Mouse (Mus musculus): ENCODE results near the gene Pltp. TPM values are rescaled to one million over a fixed set of nuclear protein-coding genes. Genes with fewer than 3 reads are reported as not detected.
"Not testable (repeated sequence)": the region's sequence is repeated elsewhere in the genome, so short reads cannot be mapped to it uniquely, and the experiment has no call there.

Pltp gene
- polyA plus RNA-seq, 1 experiment from 2014 or later, result 40.0 TPM

GRCm38 (mm10) chr2:164857842-164858553 is 487 bp upstream of the Pltp start:
- DNase-seq (ENCODE audit: extremely low spot score, low spot score), result peak; percentile 54
- H3K9me3 ChIP-seq, result no peaks in the 10 kb centered on the region
- H3K4me3 ChIP-seq, result peak overlapping the region; percentile 69
- WGBS, result 2% methylated on average over 19 of the region's 19 CpGs
- peaks cover 64% of the 10 kb centered on the region for H3K4me1 ChIP-seq
- peaks cover 66% of the 10 kb centered on the region for H3K27me3 ChIP-seq (ENCODE audit: poor library complexity, severe bottlenecking)
- H3K36me3 ChIP-seq (replicated peaks), result peaks cover 4% of the 10 kb centered on the region; the same call in 1 of the 2 replicates
- peak overlapping the region; percentile 83 for H3K27ac ChIP-seq

- Histone ChIP-seq H3K9me3 (no peaks in the 10 kb centered on the region), H3K4me3 (peak overlapping the region; percentile 69), H3K36me3 (replicated peaks) (peaks cover 17% of the 10 kb centered on the region), H3K27ac (peak overlapping the region; percentile 83), H3K4me1 (peaks cover 54% of the 10 kb centered on the region), H3K27me3 (ENCODE audit: poor library complexity, severe bottlenecking) (peaks cover 66% of the 10 kb centered on the region)
- WGBS, result under 1% methylated on average over 42 of the region's 42 CpGs
- no peak for DNase-seq (ENCODE audit: extremely low spot score, low spot score)
These were observed 1.0 kb downstream of the Pltp start for GRCm38 (mm10) chr2:164856309-164857100.

GRCm38 (mm10) chr2:164855572-164855971 is 1.9 kb downstream of the Pltp start:
- Histone ChIP-seq H3K4me1 (peaks cover 54% of the 10 kb centered on the region), H3K4me3 (peak overlapping the region; percentile 69; the same call in 1 of the 2 replicates), H3K27me3 (ENCODE audit: poor library complexity, severe bottlenecking) (peaks cover 66% of the 10 kb centered on the region), H3K36me3 (replicated peaks) (peaks cover 24% of the 10 kb centered on the region)
- DNase-seq (ENCODE audit: extremely low spot score, low spot score); H3K27ac ChIP-seq; H3K9me3 ChIP-seq: not testable (repeated sequence)
- WGBS, result 79% methylated on average over 5 of the region's 5 CpGs

GRCm38 (mm10) chr2:164850061-164850460 is 7.5 kb downstream of the Pltp start:
- peaks cover 38% of the 10 kb centered on the region for H3K36me3 ChIP-seq (replicated peaks)
- peaks cover 15% of the 10 kb centered on the region for H3K27me3 ChIP-seq (ENCODE audit: poor library complexity, severe bottlenecking)
- H3K4me3 ChIP-seq, result no peak overlapping the region
- H3K4me1 ChIP-seq, result peaks cover 5% of the 10 kb centered on the region
- 0 out of 2 replicates have a peak, but pooled peaks cover 2% of the 10 kb centered on the region for H3K9me3 ChIP-seq
- DNase-seq (ENCODE audit: extremely low spot score, low spot score), result no peak
- H3K27ac ChIP-seq, result no peak overlapping the region
- WGBS, result 93% methylated on average over 8 of the region's 8 CpGs

- no peaks in the 10 kb centered on the region for H3K4me1 ChIP-seq
- H3K4me3 ChIP-seq, result no peak overlapping the region
- peaks cover 29% of the 10 kb centered on the region for H3K36me3 ChIP-seq (replicated peaks)
- no peaks in the 10 kb centered on the region for H3K27me3 ChIP-seq (ENCODE audit: poor library complexity, severe bottlenecking)
- 55% methylated on average over 3 of the region's 3 CpGs for WGBS
- H3K27ac ChIP-seq, result no peak overlapping the region
- no peak for DNase-seq (ENCODE audit: extremely low spot score, low spot score)
- 0 out of 2 replicates have a peak, but pooled peaks cover 2% of the 10 kb centered on the region for H3K9me3 ChIP-seq
These were observed 11.7 kb downstream of the Pltp start for GRCm38 (mm10) chr2:164845782-164846181.

GRCm38 (mm10) chr2:164835164-164835563 is 22.3 kb downstream of the Pltp start:
- H3K27ac ChIP-seq, result no peak overlapping the region
- H3K9me3 ChIP-seq, result no peaks in the 10 kb centered on the region
- H3K27me3 ChIP-seq (ENCODE audit: poor library complexity, severe bottlenecking), result peaks cover 6% of the 10 kb centered on the region; the same call in 1 of the 2 replicates
- H3K36me3 ChIP-seq (replicated peaks), result peaks cover 42% of the 10 kb centered on the region
- H3K4me1 ChIP-seq, result peaks cover 29% of the 10 kb centered on the region
- WGBS, result 97% methylated on average over 4 of the region's 4 CpGs
- no peak for DNase-seq (ENCODE audit: extremely low spot score, low spot score)
- peak overlapping the region; percentile 85; the same call in 1 of the 2 replicates for H3K4me3 ChIP-seq

- peaks cover 29% of the 10 kb centered on the region for H3K4me1 ChIP-seq
- DNase-seq (ENCODE audit: extremely low spot score, low spot score), result no peak
- H3K4me3 ChIP-seq, result peak overlapping the region; percentile 85
- 54% methylated on average over 8 of the region's 8 CpGs for WGBS
- H3K27ac ChIP-seq, result peak overlapping the region; percentile 86; the same call in 1 of the 2 replicates
- H3K36me3 ChIP-seq (replicated peaks), result peaks cover 36% of the 10 kb centered on the region
- peaks cover 6% of the 10 kb centered on the region; the same call in 1 of the 2 replicates for H3K27me3 ChIP-seq (ENCODE audit: poor library complexity, severe bottlenecking)
- H3K9me3 ChIP-seq, result no peaks in the 10 kb centered on the region
These were observed 23.0 kb downstream of the Pltp start for GRCm38 (mm10) chr2:164834531-164834930.

GRCm38 (mm10) chr2:164833314-164833959 is 24.1 kb downstream of the Pltp start, which contains the start of gene Neurl2:
Gene Neurl2 (minus strand): TSS chr2:164833456.
- H3K4me1 ChIP-seq, result peaks cover 29% of the 10 kb centered on the region
- H3K27ac ChIP-seq, result peak within 1 kb of the TSS; percentile 86
- H3K36me3 ChIP-seq (replicated peaks), result peaks cover 32% of the 10 kb centered on the region
- peak; percentile 93 for DNase-seq (ENCODE audit: extremely low spot score, low spot score)
- no peaks in the 10 kb centered on the region for H3K9me3 ChIP-seq
- WGBS, result under 1% methylated on average over 31 of the region's 31 CpGs
- peak within 1 kb of the TSS; percentile 85 for H3K4me3 ChIP-seq
- peaks cover 6% of the 10 kb centered on the region; the same call in 1 of the 2 replicates for H3K27me3 ChIP-seq (ENCODE audit: poor library complexity, severe bottlenecking)

GRCm38 (mm10) chr2:164832748-164833301 is 24.7 kb downstream of the Pltp start, which contains the start of gene Ctsa:
Gene Ctsa (plus strand): TSS chr2:164832873.
- Histone ChIP-seq H3K9me3 (no peaks in the 10 kb centered on the region), H3K4me1 (peaks cover 29% of the 10 kb centered on the region), H3K27me3 (ENCODE audit: poor library complexity, severe bottlenecking) (peaks cover 6% of the 10 kb centered on the region; the same call in 1 of the 2 replicates), H3K4me3 (peak within 1 kb of the TSS; percentile 85), H3K27ac (peak within 1 kb of the TSS; percentile 86), H3K36me3 (replicated peaks) (peaks cover 32% of the 10 kb centered on the region)
- WGBS, result 1% methylated on average over 35 of the region's 35 CpGs
- peak; percentile 65 for DNase-seq (ENCODE audit: extremely low spot score, low spot score)

GRCm38 (mm10) chr2:164832032-164832747 is 25.3 kb downstream of the Pltp start:
- 68% methylated on average over 16 of the region's 16 CpGs for WGBS
- H3K4me3 ChIP-seq, result peak overlapping the region; percentile 85
- no peaks in the 10 kb centered on the region for H3K9me3 ChIP-seq
- H3K27me3 ChIP-seq (ENCODE audit: poor library complexity, severe bottlenecking), result peaks cover 6% of the 10 kb centered on the region; the same call in 1 of the 2 replicates
- H3K27ac ChIP-seq, result peak overlapping the region; percentile 86
- peaks cover 32% of the 10 kb centered on the region for H3K36me3 ChIP-seq (replicated peaks)
- H3K4me1 ChIP-seq, result peaks cover 35% of the 10 kb centered on the region
- no peak for DNase-seq (ENCODE audit: extremely low spot score, low spot score)

GRCm38 (mm10) chr2:164831029-164831428 is 26.5 kb downstream of the Pltp start:
- peaks cover 34% of the 10 kb centered on the region for H3K36me3 ChIP-seq (replicated peaks)
- whole genome bisulfite sequencing, result 90% methylated on average over 10 of the region's 10 CpGs
- no peak overlapping the region for H3K27ac ChIP-seq
- DNase-seq (ENCODE audit: extremely low spot score, low spot score), result no peak
- no peak overlapping the region for H3K4me3 ChIP-seq
- peaks cover 35% of the 10 kb centered on the region for H3K4me1 ChIP-seq
- no peaks in the 10 kb centered on the region for H3K9me3 ChIP-seq
- peaks cover 6% of the 10 kb centered on the region; the same call in 1 of the 2 replicates for H3K27me3 ChIP-seq (ENCODE audit: poor library complexity, severe bottlenecking)
